Mouse (Mus musculus): ENCODE data around the gene Zmiz1.

DNA sequence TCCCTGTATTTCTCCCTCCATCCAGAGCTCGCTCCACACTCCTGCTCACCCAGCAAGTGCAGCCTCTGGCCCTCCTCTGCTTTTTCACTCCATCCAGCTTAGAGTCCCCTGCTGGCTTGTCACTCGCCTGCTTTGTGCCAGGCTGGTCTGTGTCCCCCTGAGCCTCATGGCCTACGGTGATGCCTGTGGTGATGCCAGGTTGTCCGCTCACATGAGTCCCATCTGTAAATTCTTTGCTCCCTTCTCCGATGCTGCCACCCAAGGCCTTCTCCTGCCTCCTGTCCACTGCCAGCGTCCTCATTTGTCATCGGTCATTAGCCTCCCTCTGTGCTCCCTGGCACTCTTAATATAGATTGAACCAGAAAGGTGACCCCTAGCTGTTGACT, 205.3 kb downstream of the Zmiz1 start:
- TF ChIP-seq CTCF (IDR thresholded peaks at IDR 0.05; ENCODE audit: control insufficient read depth, insufficient read depth, insufficient read length): no peak
- TF ChIP-seq MAX (IDR thresholded peaks at IDR 0.05): no peak
- no peak for TF ChIP-seq MYOD1 (IDR thresholded peaks at IDR 0.05; ENCODE audit: control insufficient read depth, insufficient read length, low read depth)
- TF ChIP-seq CEBPB (IDR thresholded peaks at IDR 0.05; ENCODE audit: low read depth): no peak
- no peak for TF ChIP-seq FOSL1 (IDR thresholded peaks at IDR 0.05; ENCODE audit: insufficient read depth, low read length, poor library complexity, severe bottlenecking)

Data from C2C12 (cell line).